Mouse (Mus musculus) cortical plate, adult 2 months (tissue): ENCODE data around the gene 7530416G11Rik.

Source experiments
- CTCF ChIP-seq: fragments of 200-500 bp; IDR thresholded peaks from 2 replicates; pipeline ENCODE4 v1.5.1; 2011; ENCODE audit warnings: mild to moderate bottlenecking, control low read depth, low read length; ENCODE audit not compliant: insufficient read depth; ENCODE audit errors: extremely low read depth
- POLR2A ChIP-seq: fragments of 200-500 bp; IDR thresholded peaks from 2 replicates; pipeline ENCODE4 v1.6.1; 2011; ENCODE audit warnings: mild to moderate bottlenecking, low read length, control low read depth; ENCODE audit not compliant: insufficient read depth; ENCODE audit errors: extremely low read depth

- TF ChIP-seq CTCF, result no peak
- TF ChIP-seq POLR2A, result no peak
Observed at GRCm38 (mm10) chr15:85456891-85457290, 46.1 kb downstream of the 7530416G11Rik start.
